Mouse (Mus musculus) embryonic fibroblast, embryonic 13.5 days (primary cell): Measurements from ENCODE around the gene Ppan.

Source experiments
- CTCF ChIP-seq: IDR thresholded peaks from 2 replicates; pipeline ENCODE4 v1.5.1; 2011; ENCODE audit warnings: mild to moderate bottlenecking, control low read depth, low read length, moderate library complexity, borderline replicate concordance; ENCODE audit not compliant: insufficient read depth
- POLR2A ChIP-seq: IDR thresholded peaks from 2 replicates; pipeline ENCODE4 v1.6.1; 2011; ENCODE audit warnings: low read depth, mild to moderate bottlenecking, control low read depth, low read length, moderate library complexity

- TF ChIP-seq CTCF: no peak
- no peak for TF ChIP-seq POLR2A
Observed at GRCm38 (mm10) chr9:20901466-20902173, 13.6 kb downstream of the Ppan start.
